Mouse (Mus musculus): Measurements from ENCODE around the gene Slc22a14.

- TF ChIP-seq POLR2A (IDR thresholded peaks at IDR 0.05; ENCODE audit: insufficient read depth, low read depth, low read length) (no peak), CTCF (IDR thresholded peaks at IDR 0.05; ENCODE audit: insufficient read depth, low read depth, low read length) (no peak)
Observed at GRCm38 (mm10) chr9:119179292-119179691, 186.1 kb downstream of the Slc22a14 start.
